ENCODE assay signal across 8 mouse cellular contexts in the genomic region with DNA sequence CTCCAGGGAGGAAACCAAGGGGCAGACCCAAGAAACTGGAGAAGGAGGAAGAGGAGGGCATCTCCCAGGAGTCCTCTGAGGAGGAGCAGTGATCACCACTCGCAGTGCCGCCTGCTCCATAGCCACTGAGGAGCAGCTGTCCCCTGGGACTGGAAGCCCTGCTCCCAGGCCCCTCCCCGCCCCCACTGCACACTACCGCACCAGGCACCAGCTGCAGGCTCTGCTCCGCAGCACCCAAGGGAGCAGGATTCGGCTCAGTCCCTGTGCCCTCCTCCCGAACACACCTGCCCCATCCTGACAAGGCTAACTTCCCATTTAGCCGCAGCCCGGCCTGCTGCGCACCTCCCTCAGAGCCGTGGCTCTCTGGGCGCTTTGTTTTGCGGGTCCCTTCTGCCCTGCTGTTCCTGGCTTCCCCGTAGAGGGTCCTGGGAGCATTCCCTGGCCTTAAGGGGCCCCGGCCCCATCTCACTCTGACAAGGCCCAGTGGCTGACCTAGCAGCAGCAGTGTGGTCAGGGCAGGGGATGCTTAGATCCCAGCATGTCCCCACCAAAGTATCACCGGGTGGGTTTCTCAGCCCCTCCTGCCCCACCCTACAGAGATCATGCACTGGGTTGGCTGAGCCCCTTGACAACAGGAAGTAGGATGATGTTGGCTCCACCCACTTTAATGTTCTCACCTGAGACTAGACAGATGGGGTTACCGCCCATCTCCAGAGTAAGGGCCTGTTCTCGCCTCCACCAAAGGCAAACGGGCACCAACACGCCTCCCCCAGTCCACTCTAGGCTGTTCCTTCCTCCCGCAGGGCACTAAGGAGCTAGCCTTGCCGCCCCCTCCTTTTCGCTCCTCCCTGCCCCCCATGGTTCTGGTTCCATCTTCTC. TPM values are rescaled to one million over a fixed set of nuclear protein-coding genes. Genes with fewer than 3 reads are reported as not detected.
DNase-seq lines count a peak whose midpoint lies in the region; ATAC-seq and TF ChIP-seq lines count a peak whose summit lies in the region.
"Not testable (repeated sequence)": the region's sequence is repeated elsewhere in the genome, so short reads cannot be mapped to it uniquely, and the experiment has no call there.

No protein-coding gene starts in this region.

- not testable (repeated sequence) for H3K9ac ChIP-seq in embryonic facial prominence, embryonic 15.5 days; heart, embryonic 11.5 days (ENCODE audit: low read depth, low read length); hindbrain, embryonic 14.5 days; kidney, embryonic 16.5 days (replicated peaks; ENCODE audit: low read length); lung, postnatal 0 days (replicated peaks; ENCODE audit: low read depth); midbrain, postnatal 0 days (replicated peaks; ENCODE audit: low read length, poor library complexity, severe bottlenecking); stomach, postnatal 0 days (ENCODE audit: low read length)

- DNase-seq in Patski (ENCODE audit: low read depth, low spot score); hindbrain, embryonic 14.5 days (ENCODE audit: low spot score); lung, postnatal 0 days (ENCODE audit: low spot score); midbrain, postnatal 0 days (ENCODE audit: low spot score); stomach, postnatal 0 days (ENCODE audit: low spot score): not testable (repeated sequence)

- CTCF ChIA-PET in Patski (lab: Charles Lee) = not testable (repeated sequence)

- peak; percentile 26 for ATAC-seq in Patski
- ATAC-seq in embryonic facial prominence, embryonic 15.5 days (ENCODE audit: insufficient number of reproducible peaks, low FRiP score, low TSS enrichment, low read depth) = peak; percentile 52
- not testable (repeated sequence) for ATAC-seq in heart, embryonic 11.5 days (replicated peaks; ENCODE audit: insufficient number of reproducible peaks, low FRiP score, low TSS enrichment); kidney, embryonic 16.5 days (ENCODE audit: low FRiP score, low TSS enrichment)
- ATAC-seq in hindbrain, embryonic 14.5 days (ENCODE audit: low FRiP score) = peak; percentile 24; the same call in 1 of the 2 replicates
- peak; percentile 38 for ATAC-seq in lung, postnatal 0 days
- ATAC-seq in midbrain, postnatal 0 days (ENCODE audit: low FRiP score) = 0 out of 2 replicates have a peak, but pooled peaks have one; percentile 23
- ATAC-seq in stomach, postnatal 0 days (ENCODE audit: low FRiP score, low TSS enrichment) = peak; percentile 47

- H3K27ac ChIP-seq in embryonic facial prominence, embryonic 15.5 days (replicated peaks); heart, embryonic 11.5 days (ENCODE audit: low read depth, low read length); hindbrain, embryonic 14.5 days; kidney, embryonic 16.5 days (ENCODE audit: low read length); lung, postnatal 0 days (ENCODE audit: low read length); midbrain, postnatal 0 days (ENCODE audit: low read depth, low read length); stomach, postnatal 0 days (replicated peaks): not testable (repeated sequence)

- POLR2A ChIA-PET in Patski (lab: Charles Lee) = not testable (repeated sequence)

- not testable (repeated sequence) for H3K9me3 ChIP-seq in embryonic facial prominence, embryonic 15.5 days (replicated peaks); heart, embryonic 11.5 days (replicated peaks; ENCODE audit: control insufficient read depth, low read length); hindbrain, embryonic 14.5 days (ENCODE audit: control insufficient read depth, low read length); lung, postnatal 0 days (ENCODE audit: low read length); midbrain, postnatal 0 days (ENCODE audit: low read length); stomach, postnatal 0 days (ENCODE audit: control insufficient read depth, low read length)
- H3K9me3 ChIP-seq in kidney, embryonic 16.5 days (ENCODE audit: low read length) = peaks cover 13% of the 10 kb centered on the region; the same call in 1 of the 2 replicates

- H3K4me2 ChIP-seq in embryonic facial prominence, embryonic 15.5 days (replicated peaks) = peak overlapping the region; percentile 8; the same call in 1 of the 2 replicates
- peak overlapping the region; percentile 49 for H3K4me2 ChIP-seq in heart, embryonic 11.5 days
- H3K4me2 ChIP-seq in hindbrain, embryonic 14.5 days (replicated peaks); lung, postnatal 0 days (replicated peaks; ENCODE audit: low read depth, low read length); midbrain, postnatal 0 days (ENCODE audit: low read depth, low read length, poor library complexity, severe bottlenecking); stomach, postnatal 0 days (replicated peaks; ENCODE audit: low read depth): not testable (repeated sequence)
- peak overlapping the region; percentile 27; the same call in 1 of the 2 replicates for H3K4me2 ChIP-seq in kidney, embryonic 16.5 days (replicated peaks; ENCODE audit: low read depth, low read length)

- H3K4me1 ChIP-seq in embryonic facial prominence, embryonic 15.5 days; heart, embryonic 11.5 days (ENCODE audit: control insufficient read depth, insufficient read depth, low read length); hindbrain, embryonic 14.5 days (replicated peaks; ENCODE audit: control insufficient read depth, insufficient read depth, low read length); kidney, embryonic 16.5 days (ENCODE audit: insufficient read depth, low read length); lung, postnatal 0 days (ENCODE audit: insufficient read depth, low read depth, low read length); midbrain, postnatal 0 days (ENCODE audit: insufficient read depth, low read length); stomach, postnatal 0 days (replicated peaks; ENCODE audit: control insufficient read depth, insufficient read depth): not testable (repeated sequence)

- H3K36me3 ChIP-seq in embryonic facial prominence, embryonic 15.5 days; heart, embryonic 11.5 days (ENCODE audit: control insufficient read depth, insufficient read depth, low read length); hindbrain, embryonic 14.5 days (replicated peaks; ENCODE audit: control insufficient read depth, insufficient read depth); kidney, embryonic 16.5 days (ENCODE audit: insufficient read depth, low read length); lung, postnatal 0 days (ENCODE audit: insufficient read depth, low read length); midbrain, postnatal 0 days (ENCODE audit: insufficient read depth, low read length); stomach, postnatal 0 days (ENCODE audit: control insufficient read depth, insufficient read depth, low read length): not testable (repeated sequence)

- TF ChIP-seq EP300 in lung, postnatal 0 days (IDR thresholded peaks at IDR 0.05); stomach, postnatal 0 days (optimal IDR thresholded peaks at IDR 0.05): not testable (repeated sequence)

- in situ Hi-C loops in Patski (cut with MboI; ENCODE audit: low pct_unique_long_range_greater_than_20kb) = not testable (repeated sequence)

- not testable (repeated sequence) for H3K27me3 ChIP-seq in Patski; embryonic facial prominence, embryonic 15.5 days; hindbrain, embryonic 14.5 days (ENCODE audit: control insufficient read depth, insufficient read depth, low read length); kidney, embryonic 16.5 days (ENCODE audit: insufficient read depth, low read length); lung, postnatal 0 days (replicated peaks; ENCODE audit: insufficient read depth, low read length); midbrain, postnatal 0 days (ENCODE audit: insufficient read depth, low read length); stomach, postnatal 0 days (ENCODE audit: control insufficient read depth, insufficient read depth, low read length)
- peaks cover 25% of the 10 kb centered on the region for H3K27me3 ChIP-seq in heart, embryonic 11.5 days (ENCODE audit: control insufficient read depth, insufficient read depth, low read length)

- TF ChIP-seq CTCF in Patski (IDR thresholded peaks at IDR 0.05); lung, postnatal 0 days (IDR thresholded peaks at IDR 0.05); midbrain, postnatal 0 days (IDR thresholded peaks at IDR 0.05); stomach, postnatal 0 days (IDR thresholded peaks at IDR 0.05; ENCODE audit: low read depth): not testable (repeated sequence)

- 2% methylated on average over 10 of the region's 23 CpGs for WGBS in embryonic facial prominence, embryonic 15.5 days
- 0% methylated on average over 3 of the region's 23 CpGs for WGBS in heart, embryonic 11.5 days (ENCODE audit: insufficient replicate concordance)
- WGBS in hindbrain, embryonic 14.5 days = 7% methylated on average over 8 of the region's 23 CpGs
- WGBS in kidney, embryonic 16.5 days = 18% methylated on average over 7 of the region's 23 CpGs
- WGBS in lung, postnatal 0 days = 26% methylated on average over 2 of the region's 23 CpGs
- 14% methylated on average over 4 of the region's 23 CpGs for WGBS in midbrain, postnatal 0 days
- WGBS in stomach, postnatal 0 days = 18% methylated on average over 2 of the region's 23 CpGs

- not testable (repeated sequence) for H3K4me3 ChIP-seq in embryonic facial prominence, embryonic 15.5 days (replicated peaks); heart, embryonic 11.5 days (ENCODE audit: low read depth, low read length); hindbrain, embryonic 14.5 days (replicated peaks; ENCODE audit: low read length); kidney, embryonic 16.5 days (ENCODE audit: low read length); lung, postnatal 0 days (ENCODE audit: low read depth, low read length); midbrain, postnatal 0 days (ENCODE audit: low read depth, low read length); stomach, postnatal 0 days (ENCODE audit: low read depth, low read length)

RNA-seq across cellular contexts. Expression of a gene that starts 0.8 kb away (rescaled TPM):
- polyA plus RNA-seq in Patski (2021) = 57.8 TPM
- 3.8 and 5.9 TPM in 2 replicates for polyA plus RNA-seq in embryonic facial prominence, embryonic 15.5 days (2015; fragmentation: Nextera tagmentation; extraction: Ambion mirVana)
- polyA plus RNA-seq in heart, embryonic 11.5 days (2014; fragmentation: Nextera tagmentation; extraction: Ambion mirVana) = 4.5 and 5.8 TPM in 2 replicates
- 1.8 and 2.2 TPM in 2 replicates for polyA plus RNA-seq in hindbrain, embryonic 14.5 days (2014; fragmentation: Nextera tagmentation; extraction: Ambion mirVana)
- 3.4 and 9.0 TPM in 2 replicates for polyA plus RNA-seq in kidney, embryonic 16.5 days (2015; fragmentation: Nextera tagmentation; extraction: Ambion mirVana)
- 2.0 and 3.7 TPM in 2 replicates for polyA plus RNA-seq in lung, postnatal 0 days (2015; fragmentation: Nextera tagmentation; extraction: Ambion mirVana)
- 0.93 and 1.0 TPM in 2 replicates for total RNA-seq in midbrain, postnatal 0 days (2014; rRNA removed)
- polyA plus RNA-seq in midbrain, postnatal 0 days (2015; fragmentation: Nextera tagmentation; extraction: Ambion mirVana) = 2.7 TPM in 2 replicates
- polyA plus RNA-seq in stomach, postnatal 0 days (2015; fragmentation: Nextera tagmentation; extraction: Ambion mirVana) = 3.0 and 3.1 TPM in 2 replicates

RNA-seq across cellular contexts. Expression of a gene that starts 20.6 kb away (rescaled TPM):
- 17.1 TPM for polyA plus RNA-seq in Patski (2021)
- 56.0 and 62.0 TPM in 2 replicates for polyA plus RNA-seq in embryonic facial prominence, embryonic 15.5 days (2015; fragmentation: Nextera tagmentation; extraction: Ambion mirVana)
- polyA plus RNA-seq in heart, embryonic 11.5 days (2014; fragmentation: Nextera tagmentation; extraction: Ambion mirVana) = 15.0 and 16.5 TPM in 2 replicates
- polyA plus RNA-seq in hindbrain, embryonic 14.5 days (2014; fragmentation: Nextera tagmentation; extraction: Ambion mirVana) = 86.1 and 87.0 TPM in 2 replicates
- 44.0 and 46.9 TPM in 2 replicates for polyA plus RNA-seq in kidney, embryonic 16.5 days (2015; fragmentation: Nextera tagmentation; extraction: Ambion mirVana)
- 22.5 and 26.4 TPM in 2 replicates for polyA plus RNA-seq in lung, postnatal 0 days (2015; fragmentation: Nextera tagmentation; extraction: Ambion mirVana)
- total RNA-seq in midbrain, postnatal 0 days (2014; rRNA removed) = 86.5 and 106 TPM in 2 replicates
- 130 and 138 TPM in 2 replicates for polyA plus RNA-seq in midbrain, postnatal 0 days (2015; fragmentation: Nextera tagmentation; extraction: Ambion mirVana)
- 18.1 and 23.2 TPM in 2 replicates for polyA plus RNA-seq in stomach, postnatal 0 days (2015; fragmentation: Nextera tagmentation; extraction: Ambion mirVana)

RNA-seq across cellular contexts. Expression of a gene that starts 20.7 kb away (rescaled TPM):
- polyA plus RNA-seq in Patski (2021) = 138 TPM
- 205 and 214 TPM in 2 replicates for polyA plus RNA-seq in embryonic facial prominence, embryonic 15.5 days (2015; fragmentation: Nextera tagmentation; extraction: Ambion mirVana)
- polyA plus RNA-seq in heart, embryonic 11.5 days (2014; fragmentation: Nextera tagmentation; extraction: Ambion mirVana) = 166 and 179 TPM in 2 replicates
- polyA plus RNA-seq in hindbrain, embryonic 14.5 days (2014; fragmentation: Nextera tagmentation; extraction: Ambion mirVana) = 288 and 307 TPM in 2 replicates
- 230 and 239 TPM in 2 replicates for polyA plus RNA-seq in kidney, embryonic 16.5 days (2015; fragmentation: Nextera tagmentation; extraction: Ambion mirVana)
- polyA plus RNA-seq in lung, postnatal 0 days (2015; fragmentation: Nextera tagmentation; extraction: Ambion mirVana) = 121 and 131 TPM in 2 replicates
- total RNA-seq in midbrain, postnatal 0 days (2014; rRNA removed) = 252 and 262 TPM in 2 replicates
- 233 and 253 TPM in 2 replicates for polyA plus RNA-seq in midbrain, postnatal 0 days (2015; fragmentation: Nextera tagmentation; extraction: Ambion mirVana)
- 94.5 and 98.6 TPM in 2 replicates for polyA plus RNA-seq in stomach, postnatal 0 days (2015; fragmentation: Nextera tagmentation; extraction: Ambion mirVana)

RNA-seq across cellular contexts. Expression of a gene that starts 31.4 kb away (rescaled TPM):
- polyA plus RNA-seq in Patski (2021) = 17.0 TPM
- 193 and 315 TPM in 2 replicates for polyA plus RNA-seq in embryonic facial prominence, embryonic 15.5 days (2015; fragmentation: Nextera tagmentation; extraction: Ambion mirVana)
- polyA plus RNA-seq in heart, embryonic 11.5 days (2014; fragmentation: Nextera tagmentation; extraction: Ambion mirVana) = 0.36 and 1.0 TPM in 2 replicates
- 0.64 and 0.90 TPM in 2 replicates for polyA plus RNA-seq in hindbrain, embryonic 14.5 days (2014; fragmentation: Nextera tagmentation; extraction: Ambion mirVana)
- 2.1 and 4.3 TPM in 2 replicates for polyA plus RNA-seq in kidney, embryonic 16.5 days (2015; fragmentation: Nextera tagmentation; extraction: Ambion mirVana)
- polyA plus RNA-seq in lung, postnatal 0 days (2015; fragmentation: Nextera tagmentation; extraction: Ambion mirVana) = 4,475 and 4,528 TPM in 2 replicates
- total RNA-seq in midbrain, postnatal 0 days (2014; rRNA removed) = 3.6 and 5.2 TPM in 2 replicates
- 4.0 and 4.4 TPM in 2 replicates for polyA plus RNA-seq in midbrain, postnatal 0 days (2015; fragmentation: Nextera tagmentation; extraction: Ambion mirVana)
- 129 and 160 TPM in 2 replicates for polyA plus RNA-seq in stomach, postnatal 0 days (2015; fragmentation: Nextera tagmentation; extraction: Ambion mirVana)

RNA-seq across cellular contexts. Expression of a gene that starts 32.8 kb away (rescaled TPM):
- polyA plus RNA-seq in Patski (2021) = 46.0 TPM
- polyA plus RNA-seq in embryonic facial prominence, embryonic 15.5 days (2015; fragmentation: Nextera tagmentation; extraction: Ambion mirVana) = 61.4 and 64.4 TPM in 2 replicates
- polyA plus RNA-seq in heart, embryonic 11.5 days (2014; fragmentation: Nextera tagmentation; extraction: Ambion mirVana) = 50.0 and 59.9 TPM in 2 replicates
- 43.8 and 43.9 TPM in 2 replicates for polyA plus RNA-seq in hindbrain, embryonic 14.5 days (2014; fragmentation: Nextera tagmentation; extraction: Ambion mirVana)
- 89.9 and 91.0 TPM in 2 replicates for polyA plus RNA-seq in kidney, embryonic 16.5 days (2015; fragmentation: Nextera tagmentation; extraction: Ambion mirVana)
- polyA plus RNA-seq in lung, postnatal 0 days (2015; fragmentation: Nextera tagmentation; extraction: Ambion mirVana) = 40.5 and 43.1 TPM in 2 replicates
- 46.4 and 52.3 TPM in 2 replicates for total RNA-seq in midbrain, postnatal 0 days (2014; rRNA removed)
- 38.4 and 41.6 TPM in 2 replicates for polyA plus RNA-seq in midbrain, postnatal 0 days (2015; fragmentation: Nextera tagmentation; extraction: Ambion mirVana)
- polyA plus RNA-seq in stomach, postnatal 0 days (2015; fragmentation: Nextera tagmentation; extraction: Ambion mirVana) = 39.8 and 42.4 TPM in 2 replicates
